ENCODE assay signal across 26 mouse cellular contexts in genomic region chr10:45616012-45616411, GRCm38 (mm10). TPM values are rescaled to one million over a fixed set of nuclear protein-coding genes. Genes with fewer than 3 reads are reported as not detected.
DNase-seq lines count a peak whose midpoint lies in the region; ATAC-seq and TF ChIP-seq lines count a peak whose summit lies in the region.
"Had no signal": no experiment of that assay in that cellular context is flagged by ENCODE, and none has a peak within 500 bp of the region (broad histone marks: within the 10 kb centered on the region; RNA-seq: fewer than 3 reads in every experiment).

No protein-coding gene starts in this region.

- ATAC-seq in embryonic facial prominence, embryonic 12.5 days (ENCODE audit: insufficient number of reproducible peaks, insufficient read depth, low FRiP score, low TSS enrichment) = peak; percentile 35; the same call in 1 of the 2 replicates
- peak; percentile 51; the same call in 1 of the 2 replicates for ATAC-seq in kidney, embryonic 16.5 days (ENCODE audit: low FRiP score, low TSS enrichment)
- ATAC-seq in liver, embryonic 14.5 days (ENCODE audit: insufficient read depth) = peak; percentile 26; the same call in 1 of the 2 replicates
- no peak for ATAC-seq in liver, postnatal 0 days
- ATAC-seq in midbrain, embryonic 13.5 days = peak; percentile 43; the same call in 1 of the 2 replicates
- no peak for ATAC-seq in midbrain, embryonic 15.5 days (replicated peaks)
- ATAC-seq: activated CD4-positive, CD25-positive, alpha-beta regulatory T cell, adult 4 months; forebrain, embryonic 15.5 days; hindbrain, embryonic 16.5 days had no signal

- no peak for TF ChIP-seq CTCF in liver, embryonic 14.5 days (IDR thresholded peaks at IDR 0.05; ENCODE audit: low read depth)
- no peak for TF ChIP-seq CTCF in liver, postnatal 0 days (IDR thresholded peaks at IDR 0.05; ENCODE audit: low read depth)

- no peak for DNase-seq in embryonic facial prominence, embryonic 10.5 days (ENCODE audit: low spot score)
- DNase-seq in kidney, postnatal 14 days = no peak
- DNase-seq in liver, embryonic 14.5 days (ENCODE audit: low read depth in 3 of 3, low spot score in 3 of 3) = no peak
- DNase-seq in liver, postnatal 0 days = no peak
- DNase-seq: adrenal gland, adult 8-10 months; adrenal gland, postnatal 25 days; cerebellum, adult 11-12 months; cerebellum, adult 8-10 months; cerebellum, postnatal 10 days; cerebellum, postnatal 36 days; embryo, embryonic 11 days; gastrocnemius, postnatal 25 days; heart, adult 18-20 months; heart, postnatal 10 days; heart, postnatal 36 days had no signal

- no peak overlapping the region for H3K27ac ChIP-seq in embryonic facial prominence, embryonic 12.5 days
- no peak overlapping the region for H3K27ac ChIP-seq in embryonic facial prominence, embryonic 10.5 days (replicated peaks)
- no peak overlapping the region for H3K27ac ChIP-seq in kidney, embryonic 16.5 days (ENCODE audit: low read length)
- no peak overlapping the region for H3K27ac ChIP-seq in liver, embryonic 14.5 days
- no peak overlapping the region for H3K27ac ChIP-seq in liver, postnatal 0 days (ENCODE audit: low read depth)
- H3K27ac ChIP-seq in midbrain, embryonic 13.5 days = no peak overlapping the region
- no peak overlapping the region for H3K27ac ChIP-seq in midbrain, embryonic 15.5 days
- H3K27ac ChIP-seq: embryonic facial prominence, embryonic 15.5 days; forebrain, embryonic 12.5 days; forebrain, embryonic 15.5 days; heart, embryonic 15.5 days had no signal

- no peaks in the 10 kb centered on the region for H3K4me1 ChIP-seq in embryonic facial prominence, embryonic 12.5 days
- H3K4me1 ChIP-seq in embryonic facial prominence, embryonic 10.5 days = no peaks in the 10 kb centered on the region
- H3K4me1 ChIP-seq in kidney, embryonic 16.5 days (ENCODE audit: insufficient read depth, low read length) = no peaks in the 10 kb centered on the region
- 0 out of 4 replicates have a peak, but pooled peaks cover 0 to 2% of the 10 kb centered on the region in 2 experiments for H3K4me1 ChIP-seq in liver, embryonic 14.5 days (replicated peaks; ENCODE audit: control insufficient read depth in 2 of 2, insufficient read depth in 2 of 2, low read length in 1 of 2)
- H3K4me1 ChIP-seq in liver, postnatal 0 days (ENCODE audit: insufficient read depth) = no peaks in the 10 kb centered on the region
- H3K4me1 ChIP-seq in midbrain, embryonic 13.5 days (replicated peaks) = no peaks in the 10 kb centered on the region
- no peaks in the 10 kb centered on the region for H3K4me1 ChIP-seq in midbrain, embryonic 15.5 days
- H3K4me1 ChIP-seq: embryonic facial prominence, embryonic 15.5 days; forebrain, embryonic 12.5 days; forebrain, embryonic 15.5 days; heart, embryonic 15.5 days had no signal

- H3K4me3 ChIP-seq in embryonic facial prominence, embryonic 12.5 days = no peak overlapping the region
- no peak overlapping the region for H3K4me3 ChIP-seq in embryonic facial prominence, embryonic 10.5 days
- no peak overlapping the region for H3K4me3 ChIP-seq in kidney, embryonic 16.5 days (ENCODE audit: low read length)
- H3K4me3 ChIP-seq in liver, embryonic 14.5 days (ENCODE audit: insufficient read depth in 1 of 2, low read depth in 2 of 2, low read length in 2 of 2) = no peak overlapping the region
- no peak overlapping the region for H3K4me3 ChIP-seq in liver, postnatal 0 days (ENCODE audit: low read depth, low read length)
- H3K4me3 ChIP-seq in midbrain, embryonic 13.5 days (replicated peaks) = no peak overlapping the region
- no peak overlapping the region for H3K4me3 ChIP-seq in midbrain, embryonic 15.5 days
- H3K4me3 ChIP-seq: embryonic facial prominence, embryonic 15.5 days; forebrain, embryonic 12.5 days; forebrain, embryonic 15.5 days; heart, embryonic 12.5 days; heart, embryonic 15.5 days had no signal

- 0 out of 2 replicates have a peak, but pooled peaks cover 3% of the 10 kb centered on the region for H3K36me3 ChIP-seq in embryonic facial prominence, embryonic 12.5 days
- H3K36me3 ChIP-seq in embryonic facial prominence, embryonic 10.5 days (replicated peaks) = peaks cover 48% of the 10 kb centered on the region
- 0 out of 2 replicates have a peak, but pooled peaks cover 5% of the 10 kb centered on the region for H3K36me3 ChIP-seq in kidney, embryonic 16.5 days (ENCODE audit: insufficient read depth, low read length)
- H3K36me3 ChIP-seq in liver, embryonic 14.5 days (replicated peaks; ENCODE audit: control insufficient read depth, insufficient read depth, low read depth) = peaks cover 30% of the 10 kb centered on the region
- peaks cover 16% of the 10 kb centered on the region for H3K36me3 ChIP-seq in liver, postnatal 0 days (replicated peaks; ENCODE audit: insufficient read depth, low read length)
- H3K36me3 ChIP-seq in midbrain, embryonic 13.5 days = peaks cover 15% of the 10 kb centered on the region
- no peaks in the 10 kb centered on the region for H3K36me3 ChIP-seq in midbrain, embryonic 15.5 days (replicated peaks)
- H3K36me3 ChIP-seq: embryonic facial prominence, embryonic 15.5 days; heart, embryonic 15.5 days had no signal

- 89% methylated on average over 5 of the region's 5 CpGs for WGBS in embryonic facial prominence, embryonic 12.5 days
- WGBS in embryonic facial prominence, embryonic 10.5 days = 90% methylated on average over 5 of the region's 5 CpGs
- 87% methylated on average over 5 of the region's 5 CpGs for WGBS in kidney, embryonic 16.5 days
- 87% methylated on average over 5 of the region's 5 CpGs for WGBS in liver, embryonic 14.5 days (ENCODE audit: insufficient replicate concordance)
- WGBS in liver, postnatal 0 days (ENCODE audit: insufficient replicate concordance) = 94% methylated on average over 5 of the region's 5 CpGs
- WGBS in midbrain, embryonic 13.5 days = 94% methylated on average over 5 of the region's 5 CpGs
- 97% methylated on average over 5 of the region's 5 CpGs for WGBS in midbrain, embryonic 15.5 days

- no peaks in the 10 kb centered on the region for H3K27me3 ChIP-seq in embryonic facial prominence, embryonic 12.5 days
- H3K27me3 ChIP-seq in embryonic facial prominence, embryonic 10.5 days (replicated peaks; ENCODE audit: low read depth, poor library complexity, severe bottlenecking) = no peaks in the 10 kb centered on the region
- no peaks in the 10 kb centered on the region for H3K27me3 ChIP-seq in kidney, embryonic 16.5 days (ENCODE audit: insufficient read depth, low read length)
- no peaks in the 10 kb centered on the region for H3K27me3 ChIP-seq in liver, embryonic 14.5 days (ENCODE audit: control insufficient read depth, insufficient read depth, low read length)
- no peaks in the 10 kb centered on the region for H3K27me3 ChIP-seq in liver, postnatal 0 days (ENCODE audit: insufficient read depth, low read length)
- H3K27me3 ChIP-seq in midbrain, embryonic 13.5 days = no peaks in the 10 kb centered on the region
- no peaks in the 10 kb centered on the region for H3K27me3 ChIP-seq in midbrain, embryonic 15.5 days (replicated peaks)
- H3K27me3 ChIP-seq: embryonic facial prominence, embryonic 15.5 days; forebrain, embryonic 12.5 days; forebrain, embryonic 15.5 days; heart, embryonic 12.5 days; heart, embryonic 15.5 days had no signal

- no peak for TF ChIP-seq EP300 in liver, embryonic 14.5 days (IDR thresholded peaks at IDR 0.05; ENCODE audit: low read depth)
- no peak for TF ChIP-seq EP300 in liver, postnatal 0 days (IDR thresholded peaks at IDR 0.05; ENCODE audit: low read depth)

- no peak overlapping the region for H3K9ac ChIP-seq in embryonic facial prominence, embryonic 12.5 days
- H3K9ac ChIP-seq in kidney, embryonic 16.5 days (replicated peaks; ENCODE audit: low read length) = no peak overlapping the region
- H3K9ac ChIP-seq in liver, embryonic 14.5 days (replicated peaks) = no peak overlapping the region
- no peak overlapping the region for H3K9ac ChIP-seq in liver, postnatal 0 days (replicated peaks)
- H3K9ac ChIP-seq in midbrain, embryonic 13.5 days (replicated peaks) = no peak overlapping the region
- no peak overlapping the region for H3K9ac ChIP-seq in midbrain, embryonic 15.5 days
- H3K9ac ChIP-seq: embryonic facial prominence, embryonic 15.5 days; forebrain, embryonic 12.5 days; forebrain, embryonic 15.5 days; heart, embryonic 12.5 days; heart, embryonic 15.5 days had no signal

- H3K9me3 ChIP-seq in embryonic facial prominence, embryonic 12.5 days = no peaks in the 10 kb centered on the region
- no peaks in the 10 kb centered on the region for H3K9me3 ChIP-seq in embryonic facial prominence, embryonic 10.5 days
- H3K9me3 ChIP-seq in kidney, embryonic 16.5 days (ENCODE audit: low read length) = no peaks in the 10 kb centered on the region
- H3K9me3 ChIP-seq in liver, embryonic 14.5 days (ENCODE audit: control insufficient read depth, low read length) = no peaks in the 10 kb centered on the region
- H3K9me3 ChIP-seq in liver, postnatal 0 days (ENCODE audit: low read length) = no peaks in the 10 kb centered on the region
- H3K9me3 ChIP-seq in midbrain, embryonic 13.5 days = no peaks in the 10 kb centered on the region
- no peaks in the 10 kb centered on the region for H3K9me3 ChIP-seq in midbrain, embryonic 15.5 days
- H3K9me3 ChIP-seq: embryonic facial prominence, embryonic 15.5 days; forebrain, embryonic 12.5 days; forebrain, embryonic 15.5 days; heart, embryonic 12.5 days; heart, embryonic 15.5 days had no signal

- no peak overlapping the region for H3K4me2 ChIP-seq in embryonic facial prominence, embryonic 12.5 days (replicated peaks)
- no peak overlapping the region for H3K4me2 ChIP-seq in kidney, embryonic 16.5 days (replicated peaks; ENCODE audit: low read depth, low read length)
- no peak overlapping the region for H3K4me2 ChIP-seq in liver, embryonic 14.5 days (ENCODE audit: low read depth)
- no peak overlapping the region for H3K4me2 ChIP-seq in liver, postnatal 0 days (ENCODE audit: low read depth, low read length)
- H3K4me2 ChIP-seq in midbrain, embryonic 13.5 days (replicated peaks) = no peak overlapping the region
- H3K4me2 ChIP-seq in midbrain, embryonic 15.5 days = no peak overlapping the region
- H3K4me2 ChIP-seq: embryonic facial prominence, embryonic 15.5 days; forebrain, embryonic 12.5 days; forebrain, embryonic 15.5 days; heart, embryonic 12.5 days; heart, embryonic 15.5 days had no signal

RNA-seq across cellular contexts. Expression of gene Hace1, which starts 38.4 kb away (rescaled TPM):
- polyA plus RNA-seq in embryonic facial prominence, embryonic 12.5 days (2016; fragmentation: Nextera tagmentation; extraction: Ambion mirVana) = 22.2 and 25.9 TPM in 2 replicates
- 24.4 and 24.9 TPM in 2 replicates for polyA plus RNA-seq in embryonic facial prominence, embryonic 10.5 days (2016; fragmentation: Nextera tagmentation; extraction: Ambion mirVana)
- polyA plus RNA-seq in kidney, embryonic 16.5 days (2015; fragmentation: Nextera tagmentation; extraction: Ambion mirVana) = 15.6 and 18.5 TPM in 2 replicates
- 20.7 and 32.8 TPM in 2 replicates for polyA plus RNA-seq in liver, embryonic 14.5 days (2012; rRNA removed)
- polyA plus RNA-seq in liver, embryonic 14.5 days (2014; fragmentation: Nextera tagmentation; extraction: Ambion mirVana) = 46.3 and 51.1 TPM in 2 replicates
- 15.1 and 15.8 TPM in 2 replicates for polyA plus RNA-seq in liver, postnatal 0 days (2015; fragmentation: Nextera tagmentation; extraction: Ambion mirVana)
- 16.8 and 18.0 TPM in 2 replicates for polyA plus RNA-seq in midbrain, embryonic 13.5 days (2015; fragmentation: Nextera tagmentation; extraction: Ambion mirVana)
- 18.7 and 19.0 TPM in 2 replicates for polyA plus RNA-seq in midbrain, embryonic 15.5 days (2015; fragmentation: Nextera tagmentation; extraction: Ambion mirVana)

Comparison
In these comparisons a context has a peak if more than half of its experiments do, and no peak if none do; other contexts are left out.
1. ATAC-seq: peak in embryonic facial prominence, embryonic 12.5 days (single experiment), kidney, embryonic 16.5 days (single experiment), liver, embryonic 14.5 days (single experiment) and midbrain, embryonic 13.5 days (single experiment); none in liver, postnatal 0 days (single experiment) and midbrain, embryonic 15.5 days (single experiment).